Mouse (Mus musculus): ENCODE measurements around the gene Mtmr2. TPM values are rescaled to one million over a fixed set of nuclear protein-coding genes. Genes with fewer than 3 reads are reported as not detected.
A peak's percentile ranks its signal among the peaks of the same experiment; 100 is the strongest.

The Mtmr2 gene
- polyA plus RNA-seq, 1 experiment from 2014 or later = 79.3 TPM

- DNase-seq (ENCODE audit: low spot score) (no peak), ATAC-seq (ENCODE audit: low FRiP score) (no peak)
- H3K4me1 ChIP-seq (replicated peaks; ENCODE audit: control insufficient read depth, insufficient read depth, low read length) = no peaks in the 10 kb centered on the region
- no peak overlapping the region for H3K9ac ChIP-seq (ENCODE audit: low read depth, low read length)
- no peak overlapping the region for H3K4me2 ChIP-seq (replicated peaks; ENCODE audit: low read depth, low read length)
- no peaks in the 10 kb centered on the region for H3K27me3 ChIP-seq (ENCODE audit: control insufficient read depth, insufficient read depth, low read length)
- H3K27ac ChIP-seq (ENCODE audit: low read depth, low read length) = no peak overlapping the region
- H3K9me3 ChIP-seq (ENCODE audit: control insufficient read depth, low read length) = no peaks in the 10 kb centered on the region
- no peak overlapping the region for H3K4me3 ChIP-seq (ENCODE audit: low read depth, low read length)
- H3K36me3 ChIP-seq (ENCODE audit: control insufficient read depth, insufficient read depth, low read length) = peaks cover 8% of the 10 kb centered on the region; the same call in 1 of the 2 replicates
- 97% methylated on average over 3 of the region's 3 CpGs for WGBS
Measured at GRCm38 (mm10) chr9:13820774-13821173, 72.6 kb downstream of the Mtmr2 start.

- Histone ChIP-seq H3K4me2 (replicated peaks; ENCODE audit: low read depth, low read length) (peak overlapping the region; percentile 47), H3K36me3 (ENCODE audit: control insufficient read depth, insufficient read depth, low read length) (no peaks in the 10 kb centered on the region), H3K4me3 (ENCODE audit: low read depth, low read length) (peak overlapping the region; percentile 85), H3K9me3 (ENCODE audit: control insufficient read depth, low read length) (no peaks in the 10 kb centered on the region), H3K27ac (ENCODE audit: low read depth, low read length) (peak overlapping the region; percentile 97), H3K9ac (ENCODE audit: low read depth, low read length) (peak overlapping the region; percentile 91), H3K4me1 (replicated peaks; ENCODE audit: control insufficient read depth, insufficient read depth, low read length) (no peaks in the 10 kb centered on the region; the same call in 1 of the 2 replicates), H3K27me3 (ENCODE audit: control insufficient read depth, insufficient read depth, low read length) (no peaks in the 10 kb centered on the region)
- ATAC-seq (ENCODE audit: low FRiP score) (no peak), DNase-seq (ENCODE audit: low spot score) (no peak)
- WGBS = 10% methylated on average over 8 of the region's 8 CpGs
Measured at GRCm38 (mm10) chr9:13825896-13826295, 77.7 kb downstream of the Mtmr2 start.

- peak overlapping the region; percentile 91 for H3K9ac ChIP-seq (ENCODE audit: low read depth, low read length)
- peak overlapping the region; percentile 85 for H3K4me3 ChIP-seq (ENCODE audit: low read depth, low read length)
- H3K4me2 ChIP-seq (replicated peaks; ENCODE audit: low read depth, low read length) = peak overlapping the region; percentile 47
- peak overlapping the region; percentile 97 for H3K27ac ChIP-seq (ENCODE audit: low read depth, low read length)
- ATAC-seq (ENCODE audit: low FRiP score) (peak; percentile 18), DNase-seq (ENCODE audit: low spot score) (peak; percentile 77)
- H3K9me3 ChIP-seq (ENCODE audit: control insufficient read depth, low read length) = no peaks in the 10 kb centered on the region
- no peaks in the 10 kb centered on the region for H3K36me3 ChIP-seq (ENCODE audit: control insufficient read depth, insufficient read depth, low read length)
- H3K27me3 ChIP-seq (ENCODE audit: control insufficient read depth, insufficient read depth, low read length) = no peaks in the 10 kb centered on the region
- no peaks in the 10 kb centered on the region; the same call in 1 of the 2 replicates for H3K4me1 ChIP-seq (replicated peaks; ENCODE audit: control insufficient read depth, insufficient read depth, low read length)
- under 1% methylated on average over 31 of the region's 31 CpGs for WGBS
Measured at GRCm38 (mm10) chr9:13826391-13826805, 78.2 kb downstream of the Mtmr2 start.

DNA sequence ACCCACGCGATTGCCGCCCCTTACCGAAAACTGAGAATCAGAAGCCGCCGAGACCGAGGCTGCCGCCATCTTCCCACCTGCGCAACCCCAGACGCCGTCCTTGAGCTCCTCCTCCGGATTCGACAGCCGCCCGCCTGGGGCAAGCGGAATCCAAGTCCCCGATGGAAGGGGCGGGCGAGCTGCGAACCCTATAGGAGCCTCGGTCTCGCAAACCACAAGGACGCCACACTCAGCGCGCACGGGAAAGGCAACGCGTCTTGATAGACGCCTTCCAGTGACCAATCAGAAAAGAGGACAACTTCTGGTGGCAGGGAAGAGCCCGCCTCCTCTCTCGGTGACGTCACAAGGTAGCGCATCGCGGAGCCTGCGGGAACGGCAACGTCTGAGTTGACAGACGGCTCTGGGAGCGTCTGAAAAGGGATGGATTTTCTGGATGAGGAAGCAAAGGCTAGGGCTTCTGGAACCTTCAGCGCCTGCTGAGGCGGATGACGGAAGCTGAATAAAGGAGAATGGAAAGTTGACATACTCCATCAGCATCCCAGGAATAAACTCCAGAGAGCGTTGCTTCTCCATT, 78.7 kb downstream of the Mtmr2 start, which contains the start of gene Cep57:
Gene Cep57 (minus strand): TSS at position 276 of the 574 bp plus-strand sequence.
- Histone ChIP-seq H3K4me3 (ENCODE audit: low read depth, low read length) (peak within 1 kb of the TSS; percentile 85), H3K27ac (ENCODE audit: low read depth, low read length) (peak within 1 kb of the TSS; percentile 97), H3K9me3 (ENCODE audit: control insufficient read depth, low read length) (no peaks in the 10 kb centered on the region), H3K4me2 (replicated peaks; ENCODE audit: low read depth, low read length) (peak within 1 kb of the TSS; percentile 68), H3K36me3 (ENCODE audit: control insufficient read depth, insufficient read depth, low read length) (no peaks in the 10 kb centered on the region), H3K27me3 (ENCODE audit: control insufficient read depth, insufficient read depth, low read length) (no peaks in the 10 kb centered on the region), H3K4me1 (replicated peaks; ENCODE audit: control insufficient read depth, insufficient read depth, low read length) (no peaks in the 10 kb centered on the region; the same call in 1 of the 2 replicates), H3K9ac (ENCODE audit: low read depth, low read length) (peak within 1 kb of the TSS; percentile 93)
- ATAC-seq (ENCODE audit: low FRiP score) = peak; percentile 95
- under 1% methylated on average over 44 of the region's 44 CpGs for WGBS
- DNase-seq (ENCODE audit: low spot score) = peak; percentile 96

GRCm38 (mm10) chr9:13827406-13828086, 79.3 kb downstream of the Mtmr2 start, which contains the start of gene Fam76b:
Gene Fam76b, plus strand, starts transcription at chr9:13827716.
- no peaks in the 10 kb centered on the region for H3K9me3 ChIP-seq (ENCODE audit: control insufficient read depth, low read length)
- H3K36me3 ChIP-seq (ENCODE audit: control insufficient read depth, insufficient read depth, low read length) = no peaks in the 10 kb centered on the region
- DNase-seq (ENCODE audit: low spot score) (peak; percentile 99), ATAC-seq (ENCODE audit: low FRiP score) (peak; percentile 97)
- under 1% methylated on average over 67 of the region's 67 CpGs for WGBS
- no peaks in the 10 kb centered on the region; the same call in 1 of the 2 replicates for H3K4me1 ChIP-seq (replicated peaks; ENCODE audit: control insufficient read depth, insufficient read depth, low read length)
- peak within 1 kb of the TSS; percentile 85 for H3K4me3 ChIP-seq (ENCODE audit: low read depth, low read length)
- peak within 1 kb of the TSS; percentile 97 for H3K27ac ChIP-seq (ENCODE audit: low read depth, low read length)
- no peaks in the 10 kb centered on the region for H3K27me3 ChIP-seq (ENCODE audit: control insufficient read depth, insufficient read depth, low read length)
- H3K9ac ChIP-seq (ENCODE audit: low read depth, low read length) = peak within 1 kb of the TSS; percentile 93
- H3K4me2 ChIP-seq (replicated peaks; ENCODE audit: low read depth, low read length) = peak within 1 kb of the TSS; percentile 68

- Histone ChIP-seq H3K4me2 (replicated peaks; ENCODE audit: low read depth, low read length) (peak overlapping the region; percentile 68), H3K27me3 (ENCODE audit: control insufficient read depth, insufficient read depth, low read length) (no peaks in the 10 kb centered on the region), H3K27ac (ENCODE audit: low read depth, low read length) (peak overlapping the region; percentile 97), H3K9me3 (ENCODE audit: control insufficient read depth, low read length) (no peaks in the 10 kb centered on the region), H3K4me3 (ENCODE audit: low read depth, low read length) (peak overlapping the region; percentile 85), H3K4me1 (replicated peaks; ENCODE audit: control insufficient read depth, insufficient read depth, low read length) (no peaks in the 10 kb centered on the region; the same call in 1 of the 2 replicates), H3K9ac (ENCODE audit: low read depth, low read length) (peak overlapping the region; percentile 93), H3K36me3 (ENCODE audit: control insufficient read depth, insufficient read depth, low read length) (0 out of 2 replicates have a peak, but pooled peaks cover 4% of the 10 kb centered on the region)
- WGBS = under 1% methylated on average over 23 of the region's 23 CpGs
- DNase-seq (ENCODE audit: low spot score) = no peak
- ATAC-seq (ENCODE audit: low FRiP score) = peak; percentile 36
Measured at GRCm38 (mm10) chr9:13828087-13828441, 79.9 kb downstream of the Mtmr2 start.

DNA sequence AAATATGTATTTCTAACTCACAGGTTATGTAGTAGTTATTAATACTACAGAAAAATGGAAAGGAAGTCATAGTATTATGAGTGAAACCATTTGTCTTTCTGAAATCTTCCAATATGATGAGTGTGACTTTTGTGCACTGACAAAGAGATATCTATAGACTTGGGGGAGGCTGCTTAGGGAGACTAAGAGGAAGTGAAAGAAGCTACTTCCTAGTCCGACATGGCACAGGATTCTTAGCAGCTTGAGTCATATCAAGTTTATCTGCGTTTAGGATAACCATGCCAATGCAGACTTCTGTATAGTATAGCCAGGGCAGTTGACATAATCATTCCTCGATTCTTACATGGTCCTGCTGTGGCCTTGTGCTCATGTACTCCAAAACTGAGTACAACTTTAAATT, 87.0 kb downstream of the Mtmr2 start:
- Histone ChIP-seq H3K9me3 (ENCODE audit: control insufficient read depth, low read length) (no peaks in the 10 kb centered on the region), H3K4me1 (replicated peaks; ENCODE audit: control insufficient read depth, insufficient read depth, low read length) (no peaks in the 10 kb centered on the region), H3K36me3 (ENCODE audit: control insufficient read depth, insufficient read depth, low read length) (peaks cover 13% of the 10 kb centered on the region; the same call in 1 of the 2 replicates), H3K27me3 (ENCODE audit: control insufficient read depth, insufficient read depth, low read length) (no peaks in the 10 kb centered on the region), H3K4me2 (replicated peaks; ENCODE audit: low read depth, low read length) (no peak overlapping the region), H3K9ac (ENCODE audit: low read depth, low read length) (no peak overlapping the region), H3K27ac (ENCODE audit: low read depth, low read length) (no peak overlapping the region), H3K4me3 (ENCODE audit: low read depth, low read length) (no peak overlapping the region)
- ATAC-seq (ENCODE audit: low FRiP score) (no peak), DNase-seq (ENCODE audit: low spot score) (no peak)
- 92% methylated on average over 3 of the region's 3 CpGs for WGBS

GRCm38 (mm10) chr9:13836726-13837125, 88.5 kb downstream of the Mtmr2 start:
- WGBS = 89% methylated on average over 2 of the region's 2 CpGs
- DNase-seq (ENCODE audit: low spot score) (no peak), ATAC-seq (ENCODE audit: low FRiP score) (no peak)
- Histone ChIP-seq H3K27me3 (ENCODE audit: control insufficient read depth, insufficient read depth, low read length) (no peaks in the 10 kb centered on the region), H3K9ac (ENCODE audit: low read depth, low read length) (no peak overlapping the region), H3K9me3 (ENCODE audit: control insufficient read depth, low read length) (no peaks in the 10 kb centered on the region), H3K4me1 (replicated peaks; ENCODE audit: control insufficient read depth, insufficient read depth, low read length) (no peaks in the 10 kb centered on the region), H3K36me3 (ENCODE audit: control insufficient read depth, insufficient read depth, low read length) (peaks cover 19% of the 10 kb centered on the region), H3K4me2 (replicated peaks; ENCODE audit: low read depth, low read length) (no peak overlapping the region), H3K27ac (ENCODE audit: low read depth, low read length) (no peak overlapping the region), H3K4me3 (ENCODE audit: low read depth, low read length) (no peak overlapping the region)
